Mouse (Mus musculus) spleen, postnatal 36 days (tissue): Measurements from ENCODE around the gene Ffar3.
"Not testable (repeated sequence)": the region's sequence is repeated elsewhere in the genome, so short reads cannot be mapped to it uniquely, and the experiment has no call there.

Source experiments
- DNase-seq, 2 experiments: peaks; one replicate each; pipeline ENCODE4 v3.0.0; 2022; ENCODE audit warnings: low spot score in 2 of 2, mixed read lengths in 1 of 2

Gene Ffar3

DNA sequence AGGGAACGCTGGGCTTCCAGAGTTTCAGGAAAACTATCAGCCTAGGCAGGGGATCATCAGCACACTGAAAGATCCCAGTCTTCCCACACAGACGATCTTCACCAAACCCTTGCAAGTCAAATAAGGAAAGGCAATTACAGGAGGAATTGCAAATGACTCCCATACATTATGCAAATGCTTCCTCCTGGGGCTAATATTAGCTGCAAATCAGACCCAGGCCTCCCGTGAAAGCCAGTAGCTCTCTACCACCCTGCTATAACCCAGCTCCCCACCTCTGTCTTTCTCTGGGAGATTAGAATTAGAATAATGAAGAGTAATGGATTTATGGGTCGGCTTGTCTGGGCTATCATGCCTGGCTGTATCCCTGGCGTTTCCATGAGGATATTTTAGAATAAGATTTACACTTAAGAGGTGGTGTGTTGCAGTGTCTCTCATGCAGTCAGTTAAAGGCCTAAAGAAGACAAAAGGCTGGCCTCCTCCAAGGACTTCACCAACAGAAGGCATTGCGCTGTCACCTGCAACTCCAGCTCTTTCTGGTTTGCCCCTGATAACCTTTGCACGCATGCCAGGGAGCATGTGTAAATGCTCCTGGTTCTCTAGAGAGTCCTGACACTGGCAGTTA is 11.2 kb downstream of the Ffar3 start:
- no peak for DNase-seq

DNA sequence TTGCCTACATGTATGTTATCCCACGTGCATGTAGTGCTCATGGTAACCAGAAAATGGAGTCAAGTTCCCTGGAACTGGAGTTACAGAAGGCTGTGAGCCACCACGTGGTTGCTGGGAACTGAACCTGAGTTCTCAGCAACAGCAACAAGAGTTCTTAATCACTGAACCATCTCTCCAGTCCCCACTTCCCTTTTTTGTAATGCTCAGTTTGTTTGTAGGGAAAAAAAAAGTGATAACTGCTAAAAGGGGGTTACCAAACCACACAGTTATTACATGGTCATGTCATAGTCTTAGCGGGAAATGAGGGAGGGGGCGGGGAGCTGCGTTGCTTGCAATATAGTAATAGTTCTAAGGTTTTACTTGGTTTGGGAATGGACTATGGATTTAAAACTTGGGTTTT is 13.9 kb downstream of the Ffar3 start:
- DNase-seq: peak; percentile 58 to 67

GRCm38 (mm10) chr7:30841379-30841778 is 14.6 kb downstream of the Ffar3 start:
- DNase-seq: no peak

GRCm38 (mm10) chr7:30840306-30840705 is 15.7 kb downstream of the Ffar3 start:
- no peak for DNase-seq

- no peak for DNase-seq
These were observed 18.7 kb downstream of the Ffar3 start for GRCm38 (mm10) chr7:30837277-30837676.

DNA sequence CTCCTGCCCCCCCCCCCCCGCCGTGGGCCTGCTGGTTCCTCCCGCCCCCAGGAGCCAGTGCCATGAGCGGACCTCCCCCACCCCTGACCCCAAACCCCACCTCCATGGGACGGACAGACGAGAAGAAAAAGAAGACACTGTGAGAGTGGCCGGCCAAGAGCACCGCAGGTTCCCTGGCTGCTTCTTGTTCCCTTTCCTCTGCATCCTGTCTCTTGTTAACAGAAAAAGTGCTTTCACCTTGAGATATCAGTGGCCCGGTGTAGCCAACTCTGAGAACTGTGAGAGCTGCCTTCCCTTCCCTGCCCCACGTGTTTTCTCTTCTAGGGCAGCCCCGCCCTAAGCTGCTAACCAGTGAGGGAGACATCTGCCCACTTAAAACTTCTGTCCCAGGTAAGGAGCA is 23.3 kb downstream of the Ffar3 start:
- not testable (repeated sequence) for DNase-seq

DNA sequence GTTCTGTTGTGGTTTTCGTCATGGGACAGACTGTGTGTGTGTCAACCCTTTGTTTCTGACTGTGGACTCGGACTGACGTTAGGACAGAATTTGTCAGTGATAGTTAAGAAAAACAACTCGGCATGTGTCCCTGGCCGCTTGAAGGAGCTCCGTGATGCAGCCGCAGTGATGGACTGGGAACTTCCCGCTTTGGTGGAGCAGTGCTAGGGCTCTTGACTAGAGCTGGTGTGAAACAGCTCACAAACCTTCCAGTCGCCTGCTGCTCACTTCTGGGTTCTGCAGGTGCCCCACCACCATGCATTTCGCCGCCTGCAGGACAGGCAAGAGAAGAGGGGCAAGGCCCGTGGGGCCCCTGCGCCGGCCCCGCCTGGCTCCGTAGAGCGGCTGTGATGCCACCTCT is 23.7 kb downstream of the Ffar3 start:
- DNase-seq: no peak

GRCm38 (mm10) chr7:30829428-30829827 is 26.6 kb downstream of the Ffar3 start:
- DNase-seq: no peak

DNA sequence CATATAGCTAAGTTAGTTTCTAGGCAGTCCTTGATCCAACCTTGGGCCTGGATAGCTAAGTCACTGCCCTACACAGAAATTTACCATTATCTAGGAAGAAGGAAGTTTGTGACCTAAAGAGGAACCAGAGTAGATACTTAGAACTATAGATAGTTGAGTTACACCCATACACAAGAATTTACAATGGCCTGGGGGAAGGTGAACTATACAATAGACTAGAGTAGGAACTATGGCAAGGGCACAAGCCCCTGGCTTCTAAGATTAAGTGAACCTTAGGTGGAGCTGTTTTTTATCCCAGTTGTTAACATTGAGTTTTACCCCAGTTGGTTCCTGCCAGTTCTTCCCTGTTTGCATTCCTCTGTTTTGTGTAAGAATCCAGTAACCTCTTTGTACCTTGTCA is 27.1 kb downstream of the Ffar3 start:
- DNase-seq: not testable (repeated sequence)

DNA sequence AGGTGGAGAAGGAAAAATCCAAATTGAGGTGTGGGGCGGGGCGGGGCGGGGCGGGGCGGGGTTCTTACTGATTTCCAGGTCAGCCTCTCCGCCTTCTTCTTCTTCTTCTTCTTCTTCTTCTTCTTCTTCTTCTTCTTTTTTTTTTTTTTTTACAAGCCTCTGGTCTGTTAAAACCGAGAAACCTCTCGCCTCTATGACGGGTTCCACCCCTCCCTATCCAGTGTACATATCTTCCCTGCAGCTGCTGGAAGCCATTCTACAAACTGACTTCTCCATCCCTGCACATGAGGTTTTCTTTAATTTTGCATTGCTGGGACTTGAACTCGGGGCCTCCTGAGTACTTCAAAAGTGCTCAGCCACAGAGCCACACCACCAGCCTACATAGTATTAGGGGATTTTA is 29.3 kb downstream of the Ffar3 start:
- no peak for DNase-seq

- DNase-seq: no peak
These were observed 31.7 kb downstream of the Ffar3 start for GRCm38 (mm10) chr7:30824306-30824705.

- no peak for DNase-seq
These were observed 32.3 kb downstream of the Ffar3 start, which contains the start of gene Ffar2 for GRCm38 (mm10) chr7:30823675-30824074. Gene Ffar2, minus strand, starts transcription at chr7:30823775.

DNA sequence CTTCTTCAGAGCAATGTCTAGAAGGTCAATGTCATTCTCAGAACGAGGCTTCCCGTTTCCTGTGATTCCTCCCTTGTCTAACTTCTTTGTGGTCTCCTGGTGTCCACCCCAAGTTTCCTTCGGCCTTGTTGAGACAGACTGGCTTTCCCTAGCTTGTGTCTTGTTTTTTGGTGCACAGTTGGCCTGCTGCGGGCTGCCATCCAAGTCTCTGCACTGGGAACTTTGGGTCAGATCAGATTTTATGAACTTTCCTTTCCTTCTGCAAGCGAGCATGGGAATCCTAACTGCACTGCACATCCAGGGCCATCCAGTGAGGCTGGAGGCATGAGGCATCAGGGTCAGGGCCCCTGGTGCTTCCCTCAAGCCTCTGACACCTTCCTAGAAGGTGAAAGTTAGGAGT is 34.4 kb downstream of the Ffar3 start:
- DNase-seq: no peak

GRCm38 (mm10) chr7:30820854-30821445 is 35.0 kb downstream of the Ffar3 start:
- DNase-seq: peak in 1 of 2 experiments; percentile 15

DNA sequence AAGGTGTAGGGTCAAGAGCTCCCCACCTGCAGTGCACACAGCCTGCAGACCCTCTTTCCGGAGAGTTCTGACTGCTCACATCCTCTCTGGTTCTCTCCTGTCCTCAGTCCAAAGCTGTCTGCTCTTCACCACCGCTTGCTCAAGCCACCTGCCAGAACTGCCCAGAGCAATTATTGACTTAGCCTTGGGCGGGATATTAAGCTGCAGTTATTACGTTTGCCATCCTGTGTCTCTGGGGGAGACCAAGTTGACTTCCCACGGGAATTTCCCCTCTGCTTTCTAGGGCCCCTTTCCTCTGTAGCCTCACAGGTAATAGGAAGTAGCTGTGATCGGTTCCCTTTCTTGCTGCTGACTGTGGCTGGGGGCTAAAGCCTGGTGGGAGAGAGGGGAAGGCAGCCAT is 35.8 kb downstream of the Ffar3 start:
- peak; percentile 31 to 38 for DNase-seq

- DNase-seq: peak in 1 of 2 experiments; percentile 29
These were observed 43.6 kb downstream of the Ffar3 start for GRCm38 (mm10) chr7:30812291-30812807.

DNA sequence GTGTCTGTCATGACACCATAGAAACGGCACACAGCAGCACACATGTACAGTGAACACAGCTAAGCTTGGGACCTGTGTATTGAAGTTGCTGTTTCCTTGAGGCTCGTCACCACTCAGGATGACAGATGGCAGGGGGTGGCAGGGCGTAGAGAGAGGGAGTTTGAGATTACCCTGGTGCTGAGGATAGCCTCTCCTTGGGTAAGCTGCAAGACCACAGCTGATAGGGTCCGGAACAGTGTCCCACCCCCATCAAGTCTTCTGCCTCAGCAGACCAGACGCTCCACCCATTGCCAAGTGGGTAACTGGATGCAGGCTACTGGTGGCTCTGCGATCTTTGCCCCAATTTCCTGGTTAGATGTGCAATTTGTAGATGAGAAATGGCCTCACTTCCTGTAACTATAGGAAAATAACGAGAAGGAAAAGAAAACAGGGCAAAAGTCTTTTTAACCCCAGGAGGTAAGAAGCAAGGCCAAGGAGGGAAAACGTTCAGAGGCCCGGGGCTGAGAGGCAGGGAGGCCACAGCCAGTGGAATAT is 44.2 kb downstream of the Ffar3 start:
- peak in 1 of 2 experiments; percentile 15 for DNase-seq

DNA sequence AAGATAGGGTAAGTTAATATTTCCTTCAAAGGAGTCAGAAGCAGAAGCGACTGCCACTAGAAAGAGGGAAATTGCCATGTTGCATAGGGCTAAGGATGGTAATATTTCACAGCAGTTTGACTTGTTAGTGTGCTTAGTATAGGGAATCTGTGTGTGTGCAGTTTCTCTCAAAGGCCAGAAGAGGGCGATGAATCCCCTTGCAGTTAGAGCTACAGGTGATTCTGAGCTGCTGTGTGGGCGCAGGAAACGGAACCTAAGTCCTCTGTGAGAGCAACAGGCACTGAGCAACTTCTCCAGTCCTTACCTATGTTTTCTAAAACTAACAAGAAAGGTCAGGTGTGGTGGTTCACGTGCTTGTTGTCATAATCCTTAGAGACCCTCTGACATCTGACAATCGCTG is 45.7 kb downstream of the Ffar3 start:
- DNase-seq: no peak

- peak; percentile 71 to 80 for DNase-seq
These were observed 50.1 kb downstream of the Ffar3 start for GRCm38 (mm10) chr7:30805924-30806323.
